Mouse (Mus musculus): Measurements from ENCODE around the gene Med25. TPM values are rescaled to one million over a fixed set of nuclear protein-coding genes. Genes with fewer than 3 reads are reported as not detected.

Gene Med25
- total RNA-seq, 2 experiments from 2014 or later, result 44.7 to 53.5 TPM

GRCm38 (mm10) chr7:44863210-44863609 lies 29.3 kb downstream of the Med25 start:
- DNase-seq, result no peak

- DNase-seq, result no peak
Measured at GRCm38 (mm10) chr7:44862434-44862833, 30.1 kb downstream of the Med25 start.

- DNase-seq, result no peak
Measured at GRCm38 (mm10) chr7:44861429-44861816, 31.1 kb downstream of the Med25 start.

- peak; percentile 85 for DNase-seq
Measured at GRCm38 (mm10) chr7:44860576-44861428, 31.7 kb downstream of the Med25 start.

GRCm38 (mm10) chr7:44859896-44860295 lies 32.6 kb downstream of the Med25 start:
- DNase-seq, result no peak

GRCm38 (mm10) chr7:44857905-44858304 lies 34.6 kb downstream of the Med25 start:
- DNase-seq, result no peak

- peak; percentile 75 for DNase-seq
Measured at GRCm38 (mm10) chr7:44857042-44857552, 35.4 kb downstream of the Med25 start, which contains the start of gene Pnkp. TSS of gene Pnkp (plus strand) at chr7:44857139.

GRCm38 (mm10) chr7:44856265-44856916 lies 36.1 kb downstream of the Med25 start:
- DNase-seq, result no peak

- DNase-seq, result no peak
Measured at GRCm38 (mm10) chr7:44855036-44855435, 37.5 kb downstream of the Med25 start.

GRCm38 (mm10) chr7:44854356-44855031 lies 38.0 kb downstream of the Med25 start:
- peak; percentile 80 for DNase-seq

GRCm38 (mm10) chr7:44853596-44854355 lies 38.7 kb downstream of the Med25 start:
- DNase-seq, result no peak

GRCm38 (mm10) chr7:44853065-44853464 lies 39.4 kb downstream of the Med25 start:
- no peak for DNase-seq

GRCm38 (mm10) chr7:44852259-44853027 lies 40.1 kb downstream of the Med25 start:
- DNase-seq, result no peak

- DNase-seq, result no peak
Measured at GRCm38 (mm10) chr7:44851625-44852234, 40.8 kb downstream of the Med25 start.

- DNase-seq, result no peak
Measured at GRCm38 (mm10) chr7:44850789-44851624, 41.5 kb downstream of the Med25 start.

GRCm38 (mm10) chr7:44850146-44850545 lies 42.4 kb downstream of the Med25 start:
- DNase-seq, result peak; percentile 78

GRCm38 (mm10) chr7:44849416-44850111 lies 42.9 kb downstream of the Med25 start:
- DNase-seq, result peak; percentile 86

- DNase-seq, result peak; percentile 98
Measured at GRCm38 (mm10) chr7:44848561-44849415, 43.7 kb downstream of the Med25 start, which contains the start of the genes Akt1s1 and Tbc1d17. TSS of gene Akt1s1 (plus strand) at chr7:44848991. TSS of gene Tbc1d17 (minus strand) at chr7:44849079.
